Mouse (Mus musculus) WW6 (cell line): ENCODE measurements around the gene Msh6.
"Not testable (repeated sequence)": the region's sequence is repeated elsewhere in the genome, so short reads cannot be mapped to it uniquely, and the experiment has no call there.

Source experiments
- DNase-seq: peaks from one replicate; pipeline ENCODE4 v3.0.0-alpha.2; 2013; ENCODE audit warnings: low read depth, low spot score

The Msh6 gene

DNA sequence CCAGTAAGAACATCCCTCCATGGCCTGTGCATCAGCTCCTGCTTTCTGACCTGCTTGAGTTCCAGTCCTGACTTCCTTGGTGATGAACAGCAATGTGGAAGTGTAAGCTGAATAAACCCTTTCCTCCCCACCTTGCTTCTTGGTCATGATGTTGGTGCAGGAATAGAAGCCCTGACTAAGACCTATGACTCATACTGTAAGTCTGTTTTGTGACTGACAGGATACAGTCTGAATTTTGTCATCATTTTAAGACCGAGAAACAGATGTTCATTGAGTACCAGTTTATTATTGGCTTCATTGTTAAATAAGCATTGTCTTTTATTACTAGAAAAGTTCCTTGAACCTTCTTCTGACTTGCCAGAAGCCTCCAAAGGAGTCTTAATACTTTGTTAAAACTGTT lies 4.8 kb downstream of the Msh6 start:
- DNase-seq: not testable (repeated sequence)

DNA sequence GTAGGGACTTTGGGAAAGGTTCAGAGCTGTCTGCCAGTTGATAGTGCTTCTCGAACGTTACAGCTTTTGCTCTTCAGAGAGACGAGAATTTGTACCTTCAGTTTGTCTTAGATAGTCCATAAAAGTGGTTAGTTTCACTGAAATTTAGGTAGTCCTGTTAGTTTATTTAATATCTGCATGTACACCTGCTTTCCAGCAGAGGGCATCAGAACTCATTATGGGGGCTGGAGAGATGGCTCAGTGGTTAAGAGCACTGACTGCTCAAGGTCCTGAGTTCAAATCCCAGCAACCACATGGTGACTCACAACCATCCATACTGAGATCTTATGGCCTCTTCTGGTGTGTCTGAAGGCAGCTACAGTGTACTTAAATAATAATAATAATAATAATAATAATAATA lies 7.2 kb downstream of the Msh6 start:
- no peak for DNase-seq

DNA sequence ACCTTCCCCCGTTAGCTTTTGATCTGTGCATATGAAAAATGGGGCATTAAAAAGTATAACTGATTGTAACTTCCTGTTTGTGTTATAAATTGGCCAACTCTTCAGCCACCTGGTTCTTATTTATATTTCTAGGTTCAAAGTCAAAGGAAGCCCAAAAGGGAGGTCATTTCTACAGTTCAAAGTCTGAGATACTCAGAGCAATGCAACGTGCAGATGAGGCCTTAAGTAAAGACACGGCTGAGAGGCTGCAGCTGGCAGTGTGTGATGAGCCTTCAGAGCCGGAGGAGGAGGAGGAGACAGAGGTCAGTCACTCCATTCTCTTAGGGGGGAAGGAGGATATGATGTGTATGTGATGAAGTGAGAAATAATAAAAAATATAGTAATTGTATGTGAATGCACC lies 8.5 kb downstream of the Msh6 start:
- no peak for DNase-seq

GRCm38 (mm10) chr17:87984440-87985214 lies 9.8 kb downstream of the Msh6 start:
- DNase-seq: no peak

- DNase-seq: no peak
Observed at GRCm38 (mm10) chr17:87985916-87986315, 11.1 kb downstream of the Msh6 start.

DNA sequence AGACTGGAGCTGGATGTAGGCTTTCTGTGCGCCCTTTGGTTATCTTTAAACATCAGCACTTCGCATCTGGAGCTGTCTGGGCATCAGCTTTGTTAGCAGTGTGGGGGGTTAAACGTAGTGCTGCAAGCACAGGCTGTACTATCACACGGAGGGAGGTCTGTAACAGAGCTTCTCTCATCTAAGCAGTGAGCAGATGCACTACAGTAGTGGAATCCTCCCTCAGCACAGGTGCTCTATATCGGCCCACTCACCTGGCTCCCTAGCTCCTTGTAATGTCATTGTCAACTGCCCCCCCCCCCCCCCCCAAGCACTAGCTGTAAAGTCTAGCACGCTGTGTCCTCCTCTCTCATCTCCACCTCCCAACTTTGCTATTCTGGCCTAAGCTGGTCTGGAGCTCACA lies 12.6 kb downstream of the Msh6 start:
- no peak for DNase-seq

DNA sequence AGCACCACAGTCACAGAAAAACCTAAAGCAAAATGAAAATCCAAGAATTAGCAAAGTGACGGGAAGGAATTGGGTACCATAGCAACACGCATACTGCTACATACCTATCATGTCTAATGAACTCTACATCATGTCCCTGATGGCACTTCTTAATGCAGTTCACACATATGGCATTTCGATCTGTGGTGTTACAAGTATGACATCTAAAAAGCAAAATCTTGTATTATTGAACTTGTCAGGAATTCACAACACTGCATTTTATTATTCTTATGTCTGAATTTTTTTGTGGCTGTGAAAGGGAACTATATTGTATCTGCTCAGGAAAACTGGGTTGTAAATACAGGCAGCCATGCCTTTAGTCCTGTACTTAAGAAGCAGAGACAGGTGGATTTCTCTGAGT lies 17.3 kb downstream of the Msh6 start:
- DNase-seq: no peak

GRCm38 (mm10) chr17:87993338-87993737 lies 18.5 kb downstream of the Msh6 start:
- no peak for DNase-seq

DNA sequence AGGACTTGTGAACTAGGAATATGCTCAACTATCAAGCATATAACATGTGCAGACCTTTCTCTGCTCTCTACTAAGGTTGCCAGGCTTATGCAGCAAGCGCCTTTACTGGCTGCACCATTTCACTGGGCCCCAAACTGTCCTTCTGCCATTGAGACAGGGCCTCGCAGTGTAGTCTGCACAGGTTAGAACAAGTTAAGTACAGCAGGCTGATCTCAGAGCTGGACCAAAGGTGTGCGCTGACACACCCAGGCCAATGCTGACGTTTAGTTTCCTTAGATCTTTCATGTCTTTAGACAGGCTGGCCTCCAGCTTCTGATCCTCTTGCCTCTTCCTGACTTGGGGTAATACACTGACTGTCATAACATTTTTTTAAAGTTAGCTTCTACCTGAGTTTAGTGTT lies 22.9 kb downstream of the Msh6 start:
- DNase-seq: no peak

DNA sequence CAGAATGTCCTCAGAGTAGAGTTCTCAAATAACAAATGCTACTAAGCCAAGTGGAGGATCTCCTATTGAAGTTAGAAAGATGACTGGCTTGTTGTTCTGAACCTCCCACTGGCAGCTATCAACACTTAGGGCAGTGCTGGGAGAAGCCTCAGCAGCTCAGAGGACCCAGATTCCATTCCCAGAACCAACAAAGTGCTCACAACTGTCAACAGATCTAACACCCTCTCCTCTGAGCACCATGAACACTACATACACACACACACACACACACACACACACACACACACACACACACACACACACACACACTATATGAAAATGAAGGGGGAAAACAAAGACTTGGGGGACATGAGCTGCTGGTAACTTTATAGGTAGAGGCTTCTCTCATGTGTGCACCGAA lies 30.0 kb downstream of the Msh6 start:
- DNase-seq: no peak

GRCm38 (mm10) chr17:88006956-88007355 lies 32.1 kb downstream of the Msh6 start:
- DNase-seq: no peak

GRCm38 (mm10) chr17:88014456-88014855 lies 39.6 kb downstream of the Msh6 start:
- no peak for DNase-seq

- peak; percentile 26 for DNase-seq
Observed at GRCm38 (mm10) chr17:88016027-88016426, 41.2 kb downstream of the Msh6 start.

GRCm38 (mm10) chr17:88023924-88024323 lies 49.1 kb downstream of the Msh6 start:
- DNase-seq: no peak

DNA sequence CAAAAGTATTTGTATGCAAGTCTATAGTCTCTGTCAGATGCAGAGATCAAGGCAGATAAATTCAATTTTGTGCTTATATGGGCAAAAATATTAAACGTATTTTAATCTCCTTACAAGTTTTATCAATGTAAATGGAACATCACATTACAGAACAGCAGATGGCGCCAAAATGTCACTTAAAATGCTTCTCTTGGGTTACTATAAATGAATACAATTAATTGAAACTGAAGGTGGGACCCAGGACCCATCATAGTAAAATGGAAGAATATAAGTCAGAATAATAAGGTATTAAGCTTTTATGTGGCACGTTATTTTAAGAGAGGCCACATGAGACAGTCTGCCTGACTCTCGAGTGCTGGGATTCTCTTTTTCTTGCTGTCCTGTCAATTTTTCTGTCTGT lies 50.4 kb downstream of the Msh6 start:
- no peak for DNase-seq

DNA sequence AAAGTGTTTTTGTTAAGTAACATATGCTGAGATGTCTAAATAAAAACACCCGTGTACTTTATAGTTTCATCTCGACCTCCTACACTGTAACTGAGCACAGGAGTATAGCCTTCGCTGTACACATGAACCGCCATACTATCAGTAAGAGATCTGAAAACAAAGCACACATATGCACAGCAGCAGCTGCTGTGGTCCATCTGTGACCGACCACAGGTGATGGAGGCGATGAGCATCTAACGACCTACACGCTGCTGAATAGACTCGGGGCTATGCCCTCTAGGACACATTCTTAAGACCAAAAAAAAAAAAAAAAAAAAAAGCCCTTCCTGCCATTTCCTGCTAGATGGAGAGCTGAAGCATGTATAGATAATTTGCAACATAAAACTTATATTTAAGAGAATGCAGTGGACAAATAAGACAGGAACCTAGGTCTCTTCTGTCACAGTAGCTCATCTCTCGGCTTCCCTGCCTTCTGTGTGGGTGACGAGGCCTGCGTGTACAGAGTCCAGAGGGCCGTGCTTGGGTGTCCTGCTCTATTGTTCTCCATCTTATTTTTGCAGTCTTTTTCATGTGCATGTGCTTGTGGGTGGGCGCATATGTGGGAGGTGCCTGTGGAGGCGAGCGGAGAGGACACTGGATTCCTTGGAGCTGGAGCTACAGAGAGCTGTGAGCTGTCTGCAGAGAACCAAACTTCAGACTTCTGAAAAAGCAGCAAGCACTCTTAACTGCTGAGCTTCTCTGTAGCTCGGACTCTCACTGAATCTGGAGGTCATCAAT lies 54.5 kb downstream of the Msh6 start:
- no peak for DNase-seq

GRCm38 (mm10) chr17:88031755-88032154 lies 56.9 kb downstream of the Msh6 start:
- DNase-seq: no peak

GRCm38 (mm10) chr17:88034418-88034817 lies 59.6 kb downstream of the Msh6 start:
- DNase-seq: no peak
